Mouse (Mus musculus): ENCODE results near the gene Pgm5. TPM values are rescaled to one million over a fixed set of nuclear protein-coding genes. Genes with fewer than 3 reads are reported as not detected.

Gene Pgm5
- 0.65 and 1.4 TPM in 2 replicates for polyA plus RNA-seq (2015; fragmentation: Nextera tagmentation; extraction: Ambion mirVana)

DNA sequence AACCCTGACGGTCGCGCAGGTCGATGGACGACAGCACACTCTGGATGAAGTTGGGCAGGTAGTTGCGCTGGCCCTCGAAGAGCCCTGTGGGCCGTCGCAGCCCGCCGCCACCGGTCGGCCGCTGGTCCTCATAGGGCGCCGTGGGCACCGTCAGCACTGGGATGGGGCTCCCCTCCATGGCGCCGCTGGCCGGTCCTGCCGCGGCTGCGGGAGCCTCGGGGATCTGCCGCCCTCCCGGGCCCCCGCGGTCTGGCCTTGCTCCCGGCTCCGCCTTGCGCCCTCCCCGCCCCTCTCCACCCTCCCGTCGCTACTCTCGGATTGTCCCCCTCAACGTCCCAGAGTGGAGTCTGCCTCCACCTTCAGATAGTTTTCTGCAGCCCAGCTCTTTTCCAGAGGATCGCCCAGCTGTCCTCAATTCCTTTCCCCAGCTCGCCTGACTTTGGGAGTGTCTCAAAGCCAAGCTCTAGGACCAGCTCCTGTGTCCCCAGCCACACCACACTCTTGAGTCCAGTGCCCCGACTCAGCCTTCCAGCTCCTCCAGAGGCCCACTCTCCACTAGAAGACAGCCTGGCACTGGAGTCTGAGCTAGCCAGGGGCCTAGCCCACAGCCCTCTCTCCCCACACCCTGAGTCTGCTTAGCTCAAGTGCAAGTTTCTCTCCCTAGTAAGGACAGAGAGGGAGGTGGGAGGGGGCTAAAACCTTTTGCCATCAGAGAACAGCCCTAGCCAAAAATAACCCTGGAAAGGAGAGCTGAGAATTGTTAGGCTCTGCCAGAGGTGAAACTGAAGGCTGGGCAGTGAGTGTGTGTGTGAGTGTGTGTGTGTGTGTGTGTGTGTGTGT, at the start of gene Pgm5:
TSS of gene Pgm5 (minus strand) at position 244 of the 840 bp plus-strand sequence.
- Histone ChIP-seq H3K27me3 (peaks cover 38% of the 10 kb centered on the region), H3K4me3 (peak within 1 kb of the TSS; percentile 43), H3K27ac (no peak within 1 kb of the TSS), H3K4me1 (replicated peaks) (peaks cover 10% of the 10 kb centered on the region), H3K9me3 (no peaks in the 10 kb centered on the region), H3K4me2 (peak within 1 kb of the TSS; percentile 64), H3K36me3 (no peaks in the 10 kb centered on the region), H3K9ac (peak within 1 kb of the TSS; percentile 62)
- 1% methylated on average over 36 of the region's 39 CpGs for WGBS
- ATAC-seq (ENCODE audit: low FRiP score) = peak; percentile 49; the same call in 1 of the 2 replicates

DNA sequence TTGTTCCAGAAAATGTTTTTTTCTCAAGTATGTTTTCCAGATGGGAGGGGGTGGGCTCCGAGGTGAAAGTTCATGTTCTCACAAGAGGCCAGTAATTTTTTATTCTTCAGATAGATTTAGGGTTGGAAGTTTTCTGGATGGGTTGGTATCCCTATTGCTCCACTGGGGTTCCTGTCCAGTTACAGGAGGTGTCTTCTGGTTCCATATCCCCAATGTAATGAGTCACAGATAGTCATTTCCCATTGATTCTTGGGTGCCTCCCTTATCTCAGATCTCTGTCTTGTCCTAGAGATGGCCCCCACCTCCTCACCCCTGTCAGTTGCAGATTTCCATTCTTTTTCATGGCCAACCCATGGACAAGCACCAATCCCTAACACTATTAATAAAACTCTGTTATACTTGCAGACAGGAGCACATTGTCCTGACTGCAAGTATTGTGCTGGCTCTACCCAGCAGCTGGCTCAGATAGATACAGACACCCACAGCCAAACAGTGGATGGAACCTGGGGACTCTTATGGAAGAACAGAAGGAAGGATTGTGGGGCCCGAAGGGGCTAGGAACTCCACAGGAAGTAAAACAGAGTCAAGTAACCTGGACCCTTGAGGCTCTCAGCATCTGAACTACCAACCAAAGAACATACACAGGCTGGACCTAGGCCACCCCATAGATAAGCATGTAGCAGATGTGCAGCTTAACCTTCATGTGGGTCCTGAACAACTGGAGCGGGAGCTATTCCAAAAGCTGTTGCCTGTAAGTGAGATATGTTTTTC, 46.9 kb upstream of the Pgm5 start:
- ATAC-seq (ENCODE audit: low FRiP score) = no peak
- no peak overlapping the region for H3K4me2 ChIP-seq
- no peak overlapping the region for H3K9ac ChIP-seq
- peaks cover 16% of the 10 kb centered on the region for H3K27me3 ChIP-seq
- no peaks in the 10 kb centered on the region for H3K4me1 ChIP-seq (replicated peaks)
- H3K27ac ChIP-seq = no peak overlapping the region
- no peak overlapping the region for H3K4me3 ChIP-seq
- H3K36me3 ChIP-seq = no peaks in the 10 kb centered on the region
- 93% methylated on average over 3 of the region's 3 CpGs for WGBS
- H3K9me3 ChIP-seq = no peaks in the 10 kb centered on the region

DNA sequence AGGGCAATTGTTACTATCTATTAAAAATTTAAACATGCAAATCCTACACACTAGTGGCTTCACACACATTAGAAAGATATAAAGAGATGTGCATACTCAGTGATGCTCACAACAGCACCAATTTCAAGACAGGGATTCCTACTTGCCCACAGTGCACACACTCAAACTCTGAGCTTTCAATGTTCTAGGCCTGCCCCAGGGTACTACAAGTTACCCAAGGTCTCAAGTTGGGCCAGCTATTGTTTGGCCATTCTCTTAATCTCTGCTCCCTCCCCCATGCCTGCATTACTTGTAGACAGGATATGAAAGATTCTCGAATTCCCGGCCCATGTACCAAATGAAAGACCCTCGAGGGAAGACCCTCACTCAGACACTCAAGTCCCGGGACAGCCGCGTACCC, 46.0 kb upstream of the Pgm5 start:
- no peak overlapping the region for H3K9ac ChIP-seq
- peaks cover 25% of the 10 kb centered on the region for H3K27me3 ChIP-seq
- no peak overlapping the region for H3K27ac ChIP-seq
- H3K36me3 ChIP-seq = no peaks in the 10 kb centered on the region
- no peak overlapping the region for H3K4me3 ChIP-seq
- H3K4me2 ChIP-seq = no peak overlapping the region
- ATAC-seq (ENCODE audit: low FRiP score) = no peak
- H3K9me3 ChIP-seq = no peaks in the 10 kb centered on the region
- H3K4me1 ChIP-seq (replicated peaks) = no peaks in the 10 kb centered on the region
- WGBS = 91% methylated on average over 6 of the region's 6 CpGs

DNA sequence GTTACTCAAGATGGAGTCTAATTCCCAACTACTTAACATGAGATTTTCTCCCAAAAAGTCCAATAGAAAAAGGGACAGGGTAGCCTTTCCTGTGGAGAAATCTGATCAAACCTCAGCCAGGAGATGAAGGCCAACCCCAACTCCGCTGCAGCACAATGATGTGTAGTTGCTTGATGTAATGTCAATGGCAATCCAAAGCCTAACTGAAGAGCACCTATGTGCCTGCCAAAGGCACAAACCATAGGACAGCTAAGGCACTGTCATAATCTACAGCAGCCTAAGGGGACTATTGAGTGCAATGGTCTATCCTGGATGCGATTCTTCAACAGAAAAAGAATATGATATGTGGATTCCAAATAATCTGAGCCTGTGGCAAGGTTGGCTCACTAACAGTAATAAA, 41.2 kb upstream of the Pgm5 start:
- Histone ChIP-seq H3K36me3 (no peaks in the 10 kb centered on the region), H3K27ac (no peak overlapping the region), H3K9ac (no peak overlapping the region), H3K4me1 (replicated peaks) (peaks cover 17% of the 10 kb centered on the region), H3K4me2 (no peak overlapping the region), H3K4me3 (no peak overlapping the region), H3K27me3 (peaks cover 70% of the 10 kb centered on the region), H3K9me3 (no peaks in the 10 kb centered on the region)
- no peak for ATAC-seq (ENCODE audit: low FRiP score)
- 52% methylated on average over 2 of the region's 2 CpGs for WGBS

DNA sequence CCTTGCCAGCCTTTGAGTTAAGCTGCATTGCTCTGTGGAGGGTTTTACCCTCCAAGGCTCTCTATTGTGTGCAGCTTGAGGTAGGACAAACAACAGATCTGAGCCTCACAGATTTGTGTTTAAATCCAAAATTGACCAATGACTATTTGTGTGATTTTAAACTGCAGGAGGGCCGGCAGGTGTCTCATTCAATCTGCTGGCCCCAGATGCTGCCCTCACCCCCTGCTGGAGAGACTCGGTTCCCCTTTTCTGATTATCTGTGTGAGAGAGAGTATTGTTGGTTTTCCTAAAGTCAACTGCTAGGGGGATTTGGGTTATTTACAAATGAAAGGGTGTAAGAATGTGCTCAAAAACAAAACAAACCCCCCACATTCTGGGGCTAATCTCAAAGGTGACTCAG, 40.6 kb upstream of the Pgm5 start:
- no peaks in the 10 kb centered on the region for H3K36me3 ChIP-seq
- H3K9me3 ChIP-seq = no peaks in the 10 kb centered on the region
- peaks cover 21% of the 10 kb centered on the region for H3K4me1 ChIP-seq (replicated peaks)
- peaks cover 76% of the 10 kb centered on the region for H3K27me3 ChIP-seq
- no peak for ATAC-seq (ENCODE audit: low FRiP score)
- H3K4me2 ChIP-seq = no peak overlapping the region
- WGBS = 6% methylated on average over 2 of the region's 2 CpGs
- no peak overlapping the region for H3K9ac ChIP-seq
- no peak overlapping the region for H3K27ac ChIP-seq
- no peak overlapping the region for H3K4me3 ChIP-seq

DNA sequence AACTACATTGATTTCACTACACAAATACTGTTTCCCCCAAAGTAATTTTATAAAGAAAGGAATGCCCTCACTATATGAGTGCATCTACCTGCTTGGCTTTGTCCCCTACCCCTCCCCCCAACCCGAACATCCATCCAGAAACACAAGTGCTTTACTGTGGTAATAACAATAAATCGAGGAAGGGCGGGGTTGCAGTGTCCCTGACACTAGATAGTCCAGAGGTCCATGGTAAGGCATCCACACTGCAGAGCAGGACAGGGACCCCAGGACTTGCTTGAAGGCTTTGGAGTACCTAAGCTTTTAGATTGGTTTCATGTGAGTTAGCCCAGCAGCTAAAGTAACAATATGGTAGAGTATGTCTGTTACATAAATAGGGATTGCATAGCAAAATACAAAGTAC, 40.0 kb upstream of the Pgm5 start:
- H3K4me1 ChIP-seq (replicated peaks) = peaks cover 23% of the 10 kb centered on the region
- no peak overlapping the region for H3K9ac ChIP-seq
- H3K4me2 ChIP-seq = no peak overlapping the region
- no peak overlapping the region for H3K27ac ChIP-seq
- H3K9me3 ChIP-seq = no peaks in the 10 kb centered on the region
- H3K4me3 ChIP-seq = no peak overlapping the region
- peaks cover 81% of the 10 kb centered on the region for H3K27me3 ChIP-seq
- no peak for ATAC-seq (ENCODE audit: low FRiP score)
- WGBS = 8% methylated on average over 3 of the region's 3 CpGs
- H3K36me3 ChIP-seq = no peaks in the 10 kb centered on the region

DNA sequence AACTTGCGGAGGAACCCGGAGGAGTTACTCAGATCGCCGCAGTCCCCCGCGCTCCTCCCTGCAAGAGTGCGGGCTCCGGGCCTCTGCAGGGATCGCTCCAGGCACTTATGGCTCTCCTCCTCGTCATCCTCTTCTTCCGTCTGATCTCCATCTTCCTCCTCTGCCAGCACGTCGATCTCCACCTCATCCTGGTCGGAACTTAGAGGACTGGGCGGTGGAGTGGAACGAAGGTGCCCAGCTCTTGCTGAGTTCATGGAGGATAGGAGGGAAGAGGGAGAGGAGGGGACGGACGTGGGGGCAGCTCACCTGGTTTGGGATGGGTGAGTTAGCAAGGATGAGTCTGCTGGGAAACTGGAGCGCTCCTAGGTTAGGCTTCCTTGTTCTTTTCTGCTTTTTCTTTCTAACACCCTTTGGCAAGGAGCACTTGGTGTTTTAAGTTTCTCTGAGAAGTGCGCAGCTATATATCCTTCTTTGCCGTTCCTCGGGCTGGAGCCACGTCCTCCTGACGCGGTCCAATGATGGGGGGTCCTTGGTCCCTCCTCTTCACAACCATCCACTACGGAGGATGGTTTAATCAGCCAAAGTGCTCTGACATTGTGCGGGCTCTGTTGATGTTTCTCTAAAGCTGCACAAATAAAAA, 39.0 kb upstream of the Pgm5 start, which contains the start of gene Foxd4:
TSS of gene Foxd4 (minus strand) at position 617 of the 640 bp plus-strand sequence.
- no peaks in the 10 kb centered on the region for H3K36me3 ChIP-seq
- H3K9ac ChIP-seq = peak within 1 kb of the TSS; percentile 56
- H3K4me1 ChIP-seq (replicated peaks) = peaks cover 23% of the 10 kb centered on the region
- H3K4me2 ChIP-seq = peak within 1 kb of the TSS; percentile 64
- H3K4me3 ChIP-seq = peak within 1 kb of the TSS; percentile 39
- H3K27me3 ChIP-seq = peaks cover 90% of the 10 kb centered on the region
- under 1% methylated on average over 27 of the region's 27 CpGs for WGBS
- H3K9me3 ChIP-seq = no peaks in the 10 kb centered on the region
- 0 out of 2 replicates have a peak, but pooled peaks have one; percentile 27 for ATAC-seq (ENCODE audit: low FRiP score)
- no peak within 1 kb of the TSS for H3K27ac ChIP-seq

DNA sequence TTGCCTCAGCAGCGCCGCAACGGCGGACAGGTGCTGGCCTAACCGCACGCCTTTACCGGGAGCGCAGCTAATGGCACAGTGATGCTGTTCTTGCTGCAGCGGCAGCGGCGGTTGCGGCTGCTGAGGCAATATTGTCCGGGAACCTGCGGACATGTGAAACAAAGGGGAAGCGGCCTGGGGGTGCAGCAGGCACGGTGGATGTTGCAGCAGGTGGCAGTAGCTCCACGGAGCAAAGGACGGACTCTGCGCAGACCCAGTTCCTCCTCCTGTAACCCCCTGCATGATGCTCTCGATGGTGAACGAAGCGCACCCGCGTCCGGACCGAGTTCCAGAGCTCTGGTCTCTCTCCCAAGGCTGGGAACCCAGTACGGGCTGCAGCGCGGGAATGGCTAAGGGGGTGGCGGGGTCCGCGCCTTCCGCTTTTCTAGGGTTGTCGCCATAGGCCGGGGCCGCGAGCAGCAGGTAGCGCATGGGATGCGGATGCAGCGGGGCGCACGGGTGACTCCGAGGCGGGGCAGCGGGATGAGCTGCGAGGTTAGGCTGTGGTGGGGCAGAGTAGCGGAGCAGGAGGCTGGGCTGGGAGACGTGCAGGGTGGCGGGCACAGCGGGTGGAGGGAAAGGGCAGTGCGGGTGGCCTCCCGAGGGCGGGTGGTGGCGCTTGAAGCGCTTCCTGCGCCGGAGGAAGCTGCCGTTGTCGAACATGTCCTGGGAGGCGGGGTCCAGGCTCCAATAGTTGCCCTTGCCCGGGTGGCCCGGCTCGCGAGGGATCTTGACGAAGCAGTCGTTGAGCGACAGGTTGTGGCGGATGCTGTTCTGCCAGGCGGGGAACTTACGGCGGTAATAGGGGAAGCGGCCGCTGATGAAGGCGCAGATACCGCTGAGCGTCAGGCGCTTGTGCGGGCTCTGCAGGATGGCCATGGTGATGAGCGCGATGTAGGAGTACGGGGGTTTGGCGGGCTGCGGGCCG, 38.2 kb upstream of the Pgm5 start:
- H3K9me3 ChIP-seq = no peaks in the 10 kb centered on the region
- peak; percentile 63 for ATAC-seq (ENCODE audit: low FRiP score)
- H3K9ac ChIP-seq = peak overlapping the region; percentile 56
- peak overlapping the region; percentile 64 for H3K4me2 ChIP-seq
- H3K27ac ChIP-seq = no peak overlapping the region
- under 1% methylated on average over 77 of the region's 84 CpGs for WGBS
- no peaks in the 10 kb centered on the region for H3K36me3 ChIP-seq
- peak overlapping the region; percentile 39 for H3K4me3 ChIP-seq
- H3K4me1 ChIP-seq (replicated peaks) = peaks cover 23% of the 10 kb centered on the region
- H3K27me3 ChIP-seq = peaks cover 94% of the 10 kb centered on the region

DNA sequence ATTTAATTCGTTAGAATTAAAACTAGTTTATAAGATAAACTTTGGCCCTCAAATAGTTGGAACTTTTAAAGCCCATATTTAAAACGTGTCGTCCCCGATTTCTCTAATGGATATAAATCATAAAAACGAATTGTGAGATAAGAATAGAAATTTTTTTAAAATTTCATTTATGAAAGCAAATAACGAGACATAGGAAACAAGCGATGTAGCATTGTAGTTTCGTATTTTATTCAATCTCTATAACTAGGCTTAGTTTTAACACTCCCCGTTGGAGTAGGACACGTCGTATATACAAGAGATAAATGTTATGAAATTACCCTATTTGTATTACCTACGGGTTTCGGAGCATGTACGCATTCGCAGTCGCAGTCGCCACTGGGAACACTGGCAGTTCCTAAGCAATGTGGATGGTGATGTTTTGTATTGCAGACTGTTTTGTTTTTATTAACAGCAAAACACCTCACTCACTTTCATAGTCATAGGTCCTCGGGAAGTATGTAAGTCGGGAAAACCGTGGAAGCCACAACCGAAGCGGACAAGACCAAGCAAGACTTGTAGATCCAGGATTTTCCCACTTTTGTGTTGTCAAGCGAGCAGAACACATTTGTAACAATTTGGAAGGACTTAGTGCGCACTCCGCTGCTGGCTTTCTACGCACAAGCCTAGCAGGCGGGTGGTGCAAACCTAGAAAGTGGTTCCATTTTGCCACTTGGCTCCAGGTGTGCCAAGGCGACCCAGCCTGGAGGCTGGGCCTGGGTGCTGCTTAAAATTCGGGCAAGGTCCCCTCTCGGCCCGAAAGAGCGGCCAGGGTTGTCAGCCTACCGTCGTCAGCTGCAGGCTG, 37.3 kb upstream of the Pgm5 start:
- Histone ChIP-seq H3K27ac (no peak overlapping the region), H3K36me3 (no peaks in the 10 kb centered on the region), H3K9me3 (no peaks in the 10 kb centered on the region), H3K27me3 (peaks cover 86% of the 10 kb centered on the region), H3K4me2 (peak overlapping the region; percentile 64), H3K4me3 (peak overlapping the region; percentile 39), H3K4me1 (replicated peaks) (peaks cover 23% of the 10 kb centered on the region), H3K9ac (no peak overlapping the region)
- no peak for ATAC-seq (ENCODE audit: low FRiP score)
- 2% methylated on average over 34 of the region's 34 CpGs for WGBS

DNA sequence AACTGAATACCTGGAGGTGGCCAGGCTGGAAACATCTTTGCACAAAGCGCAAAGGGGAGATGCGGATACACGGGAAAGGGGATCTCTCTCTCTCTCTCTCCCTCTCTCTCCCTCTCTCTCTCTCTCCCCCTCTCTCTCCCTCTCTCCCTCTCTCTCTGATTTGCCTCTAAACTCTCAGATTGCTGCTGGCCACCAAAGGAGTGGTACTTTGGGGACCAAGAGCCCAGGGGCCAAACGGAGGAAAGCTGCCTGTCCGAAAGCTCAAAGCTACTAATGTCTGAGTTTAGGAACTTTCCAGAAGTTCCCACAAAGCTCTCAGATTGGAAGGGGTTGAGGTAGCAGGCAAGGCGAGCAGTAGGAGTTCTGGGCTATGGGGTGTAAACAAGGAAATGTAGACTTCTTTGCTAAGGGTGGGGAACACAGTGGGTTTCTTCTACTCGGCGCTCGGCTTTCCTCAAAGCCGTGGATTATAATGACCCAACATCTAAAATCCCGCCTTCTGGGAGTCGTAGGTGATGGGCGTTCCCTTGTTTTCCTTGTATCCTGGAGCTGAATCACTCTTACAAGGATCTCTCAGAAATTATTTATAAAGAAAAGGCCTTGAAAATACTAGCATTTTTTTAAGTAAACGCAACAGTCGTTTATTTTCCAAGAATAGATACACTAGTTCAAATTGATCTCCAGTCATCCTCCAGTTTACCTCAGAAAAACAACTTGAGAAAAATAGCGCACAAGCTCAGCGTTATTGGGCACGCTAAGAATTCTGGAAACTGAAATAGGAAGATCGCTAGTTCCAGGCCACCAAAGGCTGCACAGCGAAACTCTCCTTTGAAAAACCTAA, 36.5 kb upstream of the Pgm5 start:
- ATAC-seq (ENCODE audit: low FRiP score) = no peak
- Histone ChIP-seq H3K4me3 (0 out of 2 replicates have a peak overlapping the region, but pooled peaks have one; percentile 20), H3K27me3 (peaks cover 85% of the 10 kb centered on the region)

More for the DNA sequence above, 36.5 kb upstream of the Pgm5 start:
- no peak overlapping the region for H3K9ac ChIP-seq
- peaks cover 23% of the 10 kb centered on the region for H3K4me1 ChIP-seq (replicated peaks)
- H3K36me3 ChIP-seq = no peaks in the 10 kb centered on the region
- H3K4me2 ChIP-seq = no peak overlapping the region
- WGBS = 2% methylated on average over 20 of the region's 20 CpGs
- H3K27ac ChIP-seq = no peak overlapping the region
- no peaks in the 10 kb centered on the region for H3K9me3 ChIP-seq
